Mouse (Mus musculus) olfactory bulb, adult 2 months (tissue): ENCODE data around the gene Fbxo47.

Source experiments
- CTCF ChIP-seq: fragments of 200-500 bp; IDR thresholded peaks from 2 replicates; pipeline ENCODE4 v1.5.1; 2012; ENCODE audit warnings: low read depth, mild to moderate bottlenecking, low read length, moderate library complexity; ENCODE audit not compliant: insufficient read depth
- POLR2A ChIP-seq: fragments of 200-500 bp; IDR thresholded peaks from 2 replicates; pipeline ENCODE4 v1.6.1; 2012; ENCODE audit warnings: mild to moderate bottlenecking, low read depth, low read length, moderate library complexity; ENCODE audit not compliant: insufficient read depth

GRCm38 (mm10) chr11:97874396-97874795 lies 9.6 kb downstream of the Fbxo47 start:
- TF ChIP-seq CTCF: no peak
- TF ChIP-seq POLR2A: no peak
